Mouse (Mus musculus) liver, adult 2 months (tissue): ENCODE measurements at regions not wholly inside any gene's neighbourhood (a gene's known extent, or its start where the extent isn't known, plus 50 kb on each side); places are given as distances from the start of the nearest gene placed in this dataset.

Experiments used
- CTCF ChIP-seq: fragments of 200-500 bp; IDR thresholded peaks from 2 replicates; pipeline ENCODE4 v1.5.1; 2011; ENCODE audit warnings: low read depth, low read length, control low read depth
- POLR2A ChIP-seq: fragments of 200-500 bp; IDR thresholded peaks from 2 replicates; pipeline ENCODE4 v1.6.1; 2011; ENCODE audit warnings: low read length, control low read depth; ENCODE audit not compliant: insufficient read depth; ENCODE audit errors: extremely low read depth

GRCm38 (mm10) chr12:106829323-106829722 lies 659.1 kb upstream of the 3110018I06Rik start:
- TF ChIP-seq CTCF (no peak), POLR2A (no peak)
